Mouse (Mus musculus) testis, postnatal 14 days (tissue): ENCODE data around the gene Eif3i.
"Not testable (repeated sequence)": the region's sequence is repeated elsewhere in the genome, so short reads cannot be mapped to it uniquely, and the experiment has no call there.

ENCODE experiments used
- DNase-seq: peaks from one replicate; pipeline ENCODE4 v3.0.0; 2021; ENCODE audit warnings: low spot score

Eif3i gene

GRCm38 (mm10) chr4:129573430-129573829, 27.0 kb downstream of the Eif3i start, which contains the start of gene Lck:
TSS of gene Lck (minus strand) at chr4:129573641.
- DNase-seq: no peak

- DNase-seq: no peak
These were observed 27.4 kb downstream of the Eif3i start for GRCm38 (mm10) chr4:129573093-129573370.

GRCm38 (mm10) chr4:129572236-129573092, 28.0 kb downstream of the Eif3i start:
- no peak for DNase-seq

- DNase-seq: no peak
These were observed 28.8 kb downstream of the Eif3i start for GRCm38 (mm10) chr4:129571551-129572084.

- DNase-seq: no peak
These were observed 30.4 kb downstream of the Eif3i start for GRCm38 (mm10) chr4:129570028-129570427.

- DNase-seq: no peak
These were observed 32.1 kb downstream of the Eif3i start for GRCm38 (mm10) chr4:129568366-129568765.

GRCm38 (mm10) chr4:129565139-129565538, 35.3 kb downstream of the Eif3i start:
- no peak for DNase-seq

GRCm38 (mm10) chr4:129563718-129564117, 36.7 kb downstream of the Eif3i start:
- no peak for DNase-seq

- no peak for DNase-seq
These were observed 39.3 kb downstream of the Eif3i start for GRCm38 (mm10) chr4:129561184-129561583.

GRCm38 (mm10) chr4:129558321-129558955, 42.0 kb downstream of the Eif3i start:
- no peak for DNase-seq

- DNase-seq: no peak
These were observed 43.1 kb downstream of the Eif3i start for GRCm38 (mm10) chr4:129557256-129557808.

GRCm38 (mm10) chr4:129556532-129557223, 43.8 kb downstream of the Eif3i start:
- DNase-seq: peak; percentile 88

GRCm38 (mm10) chr4:129555862-129556531, 44.5 kb downstream of the Eif3i start:
- peak; percentile 27 for DNase-seq

GRCm38 (mm10) chr4:129555421-129555861, 45.0 kb downstream of the Eif3i start:
- peak; percentile 74 for DNase-seq

- DNase-seq: not testable (repeated sequence)
These were observed 45.9 kb downstream of the Eif3i start for GRCm38 (mm10) chr4:129554512-129554911.

GRCm38 (mm10) chr4:129550295-129550694, 50.2 kb downstream of the Eif3i start:
- DNase-seq: no peak

- no peak for DNase-seq
These were observed 51.1 kb downstream of the Eif3i start for GRCm38 (mm10) chr4:129549306-129549705.

GRCm38 (mm10) chr4:129547631-129548030, 52.8 kb downstream of the Eif3i start:
- DNase-seq: not testable (repeated sequence)

- DNase-seq: no peak
These were observed 56.3 kb downstream of the Eif3i start for GRCm38 (mm10) chr4:129544106-129544505.

GRCm38 (mm10) chr4:129542592-129543141, 57.8 kb downstream of the Eif3i start, which contains the start of gene Hdac1:
TSS of gene Hdac1 (minus strand) at chr4:129542713.
- DNase-seq: peak; percentile 99
